Mouse (Mus musculus) heart, adult 10 weeks (tissue): ENCODE data around the gene Nr2c2ap. TPM values are rescaled to one million over a fixed set of nuclear protein-coding genes. Genes with fewer than 3 reads are reported as not detected.

Source experiments
- polyA plus RNA-seq: library from polyadenylated mRNA; stranded (reverse); fragments of 350-450 nt; fragmentation: Illumina TruSeq; extraction: RNeasy Lipid Tissue Mini Kit (QIAGEN cat#74804); gene quantifications from one replicate; pipeline ENCODE4 v1.2.3, GENCODE M21; 2014; ENCODE audit warnings: low read depth, low replicate concordance

Gene Nr2c2ap
- 9.2 TPM for polyA plus RNA-seq

DNA sequence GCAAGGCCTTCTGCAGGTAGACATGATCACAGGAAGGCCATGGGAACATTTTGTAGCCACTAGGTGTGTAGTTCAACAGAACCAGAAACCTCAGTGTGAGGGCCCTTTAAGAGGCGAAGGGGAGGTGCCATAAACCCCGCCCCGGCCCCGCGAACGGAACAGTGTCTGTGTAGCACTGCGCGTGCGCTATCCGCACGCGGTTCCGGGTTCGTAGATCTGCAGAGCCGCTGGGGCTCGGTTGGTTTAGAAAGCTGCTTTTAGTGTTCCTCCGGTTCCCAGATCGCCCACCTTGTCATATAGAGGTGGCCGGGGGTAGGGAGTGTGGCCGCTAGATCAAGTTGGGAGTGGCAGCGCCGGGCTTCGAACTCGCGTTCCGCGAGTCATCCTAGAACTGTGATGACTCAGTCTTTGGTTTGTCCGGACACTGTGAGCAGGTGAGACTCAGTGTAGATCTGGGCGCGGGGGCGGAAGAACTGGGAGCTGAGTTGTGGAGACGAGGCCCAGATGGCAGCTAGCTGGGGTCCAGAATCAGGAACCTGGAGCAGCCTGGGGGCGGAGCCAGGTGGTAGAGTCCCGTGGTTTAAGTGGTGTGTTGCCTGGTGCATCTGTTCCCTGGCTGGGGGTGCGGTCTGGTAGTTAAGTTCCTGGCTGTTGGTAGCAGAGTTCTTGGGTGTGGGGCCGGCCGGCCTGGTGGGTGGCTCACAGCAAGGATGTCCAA lies at the start of gene Nr2c2ap:
TSS of gene Nr2c2ap (plus strand) at position 168 of the 718 bp plus-strand sequence.

DNA sequence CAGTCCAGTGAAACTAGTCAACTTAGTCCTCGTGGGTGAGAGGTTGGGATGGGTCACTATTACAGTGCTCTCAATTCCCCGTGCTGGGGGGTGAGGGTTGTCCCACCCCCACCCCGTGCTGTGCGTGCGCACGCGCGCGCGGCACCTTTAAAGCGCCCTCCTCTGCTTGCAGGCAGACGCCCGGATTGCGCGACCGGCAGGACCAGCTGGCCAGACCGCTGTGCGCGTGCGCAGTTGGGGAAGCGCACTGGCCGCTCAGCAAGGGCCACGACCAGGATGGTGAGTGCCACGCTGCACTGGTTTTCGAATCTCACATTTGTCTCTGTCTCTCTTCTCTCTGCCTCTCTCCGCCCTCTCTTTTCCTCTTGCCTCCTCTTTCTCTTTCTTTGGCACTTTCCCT lies 47.8 kb upstream of the Nr2c2ap start, which contains the start of gene Hapln4:
TSS of gene Hapln4 (plus strand) at position 173 of the 400 bp plus-strand sequence.

DNA sequence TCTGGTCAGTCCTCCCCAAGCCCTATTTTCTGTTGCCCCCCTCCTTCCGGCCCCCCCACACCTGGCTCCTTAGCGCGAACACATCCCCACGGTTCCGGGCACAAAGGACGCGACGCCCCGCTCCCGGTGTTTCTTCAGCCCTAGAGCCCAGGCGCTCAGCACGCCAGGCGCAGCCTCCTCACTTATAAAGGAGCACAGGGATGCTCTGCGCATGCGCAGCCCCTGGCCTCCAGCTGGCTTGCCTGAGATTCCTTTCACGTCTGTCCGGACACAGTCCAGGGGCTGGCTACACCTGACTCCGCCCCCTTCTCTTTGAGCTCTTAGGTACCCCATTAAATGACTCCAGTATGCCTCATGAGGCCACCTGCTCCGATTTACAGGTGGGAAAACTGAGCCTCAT lies 10.5 kb upstream of the Nr2c2ap start, which contains the start of gene Ncan:
TSS of gene Ncan (minus strand) at position 207 of the 400 bp plus-strand sequence.

DNA sequence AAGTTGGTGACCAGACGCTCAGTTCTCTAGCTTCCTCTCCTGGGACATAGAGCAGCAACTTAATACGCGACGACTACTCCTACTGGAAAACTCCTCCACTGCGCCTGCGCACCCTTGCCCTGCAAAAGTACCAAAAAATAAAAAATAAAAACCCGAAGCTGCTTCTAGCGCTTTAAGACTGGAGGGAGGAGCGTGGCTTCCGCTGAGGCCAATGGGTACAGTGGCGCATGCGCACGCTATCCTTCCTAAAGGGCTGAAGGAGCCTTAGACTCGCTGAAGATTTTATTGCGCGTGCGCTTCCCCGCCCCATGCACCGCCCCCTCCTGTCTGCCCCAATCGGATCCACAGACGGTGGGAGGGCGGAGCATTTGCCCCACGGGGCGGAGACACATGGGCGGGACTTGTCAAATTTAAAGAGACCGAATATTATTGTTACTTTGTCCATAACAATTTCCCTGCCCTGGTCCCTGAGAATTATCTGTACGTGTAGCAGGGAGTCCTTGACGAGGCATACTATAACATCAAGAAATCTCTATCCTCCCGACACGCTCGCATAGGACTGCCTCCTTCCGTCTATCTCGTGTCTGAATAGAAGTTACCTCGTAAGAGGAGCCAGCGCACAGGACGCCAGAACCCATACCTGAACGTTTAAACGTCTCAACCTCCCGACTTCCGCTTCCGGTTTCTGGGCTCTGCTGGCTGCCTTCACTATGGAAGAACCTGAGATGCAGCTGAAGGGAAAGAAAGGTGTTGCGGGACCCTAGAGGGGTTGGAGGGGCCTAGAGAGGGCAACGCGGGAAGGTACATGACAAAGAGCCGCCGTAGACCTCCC lies 8.1 kb downstream of the Nr2c2ap start, which contains the start of the genes Rfxank, Borcs8 and Mef2b:
TSS of gene Rfxank (minus strand) at position 129 of the 832 bp plus-strand sequence.
TSS of gene Borcs8 (plus strand) at position 474 of the 832 bp plus-strand sequence.
TSS of gene Mef2b (plus strand) at position 686 of the 832 bp plus-strand sequence.

DNA sequence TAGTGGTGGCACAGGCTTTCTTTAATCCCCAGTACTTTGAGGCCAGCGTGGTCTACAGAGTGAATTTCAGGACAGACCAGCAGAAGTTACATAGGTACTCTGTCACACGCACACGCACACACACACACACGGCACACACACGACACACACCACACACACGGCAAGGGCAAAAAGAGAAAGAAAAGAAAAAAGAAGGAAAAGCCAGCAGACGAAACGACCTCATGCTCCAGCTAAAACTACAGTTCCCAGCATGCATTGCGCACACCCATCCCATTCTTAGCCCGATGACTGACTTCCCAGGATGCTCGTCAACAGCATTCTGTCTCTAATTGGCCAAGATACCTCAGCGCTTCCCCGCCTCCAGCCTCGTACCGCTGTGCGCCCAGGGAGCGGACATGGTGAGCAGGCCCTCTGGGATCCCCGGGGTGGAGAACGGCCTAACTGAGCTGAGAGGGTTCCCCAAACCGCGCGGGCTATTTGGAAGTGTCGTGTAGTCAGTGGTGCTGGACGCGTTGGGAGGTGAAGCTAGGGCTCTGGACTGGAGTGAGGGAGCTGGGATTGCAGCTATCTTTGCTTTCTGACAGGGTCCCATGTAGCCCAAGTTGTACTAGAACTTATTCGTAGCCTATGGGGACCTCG lies 41.0 kb downstream of the Nr2c2ap start, which contains the start of gene Tmem161a:
TSS of gene Tmem161a (plus strand) at position 314 of the 639 bp plus-strand sequence.

Other genes starting within 250 kb of the Nr2c2ap start
- 6.1 TPM for gene Cilp2, start 243.6 kb upstream of the Nr2c2ap start, polyA plus RNA-seq
- gene Tssk6, start 229.1 kb upstream of the Nr2c2ap start, polyA plus RNA-seq = not detected
- gene Ndufa13, start 228.8 kb upstream of the Nr2c2ap start, polyA plus RNA-seq = 607 TPM
- gene Yjefn3, start 228.6 kb upstream of the Nr2c2ap start, polyA plus RNA-seq = 10.9 TPM
- 18.1 TPM for gene Gatad2a, start 134.9 kb upstream of the Nr2c2ap start, polyA plus RNA-seq
- gene Mau2, start 88.6 kb upstream of the Nr2c2ap start, polyA plus RNA-seq = 24.1 TPM
- 22.7 TPM for gene Sugp1, start 88.5 kb upstream of the Nr2c2ap start, polyA plus RNA-seq
- gene Tm6sf2, start 58.4 kb upstream of the Nr2c2ap start, polyA plus RNA-seq = 1.7 TPM
- gene Hapln4, start 47.9 kb upstream of the Nr2c2ap start, polyA plus RNA-seq = not detected
- not detected for gene Ncan, start 10.5 kb upstream of the Nr2c2ap start, polyA plus RNA-seq
- 25.8 TPM for gene Rfxank, start 7.8 kb downstream of the Nr2c2ap start, polyA plus RNA-seq
- 32.6 TPM for gene Borcs8, start 8.2 kb downstream of the Nr2c2ap start, polyA plus RNA-seq
- gene Mef2b, start 8.4 kb downstream of the Nr2c2ap start, polyA plus RNA-seq = not detected
- 82.1 TPM for gene Tmem161a, start 41.0 kb downstream of the Nr2c2ap start, polyA plus RNA-seq
- gene Slc25a42, start 81.0 kb downstream of the Nr2c2ap start, polyA plus RNA-seq = 59.6 TPM
- gene Sugp2, start 102.9 kb downstream of the Nr2c2ap start, polyA plus RNA-seq = 26.3 TPM
- 8.0 TPM for gene Armc6, start 103.1 kb downstream of the Nr2c2ap start, polyA plus RNA-seq
- gene Homer3, start 151.5 kb downstream of the Nr2c2ap start, polyA plus RNA-seq = 7.0 TPM
- 22.8 TPM for gene Ddx49, start 171.2 kb downstream of the Nr2c2ap start, polyA plus RNA-seq
- gene Cope, start 171.2 kb downstream of the Nr2c2ap start, polyA plus RNA-seq = 126 TPM
- gene Cers1, start 184.4 kb downstream of the Nr2c2ap start, polyA plus RNA-seq = 0.68 TPM
- gene Gdf1, start 198.5 kb downstream of the Nr2c2ap start, polyA plus RNA-seq = not detected
- gene Upf1, start 221.9 kb downstream of the Nr2c2ap start, polyA plus RNA-seq = 27.5 TPM
- gene Comp, start 242.2 kb downstream of the Nr2c2ap start, polyA plus RNA-seq = 11.6 TPM